Mouse (Mus musculus): ENCODE measurements around the gene Yes1. TPM values are rescaled to one million over a fixed set of nuclear protein-coding genes. Genes with fewer than 3 reads are reported as not detected.
"Not testable (repeated sequence)": the region's sequence is repeated elsewhere in the genome, so short reads cannot be mapped to it uniquely, and the experiment has no call there.

The Yes1 gene
- polyA plus RNA-seq, 1 experiment from 2014 or later = 39.1 TPM

- WGBS = 85% methylated on average over 8 of the region's 8 CpGs
- Histone ChIP-seq H3K27ac (no peak overlapping the region), H3K9me3 (replicated peaks) (no peaks in the 10 kb centered on the region), H3K4me1 (no peaks in the 10 kb centered on the region), H3K36me3 (0 out of 2 replicates have a peak, but pooled peaks cover 6% of the 10 kb centered on the region), H3K9ac (no peak overlapping the region), H3K4me2 (no peak overlapping the region), H3K27me3 (no peaks in the 10 kb centered on the region), H3K4me3 (replicated peaks) (no peak overlapping the region)
- no peak for ATAC-seq (replicated peaks; ENCODE audit: low FRiP score)
Observed at GRCm38 (mm10) chr5:32728851-32729250, 117.9 kb downstream of the Yes1 start.

- H3K9me3 ChIP-seq (replicated peaks); H3K4me3 ChIP-seq (replicated peaks); H3K27me3 ChIP-seq; H3K9ac ChIP-seq; H3K27ac ChIP-seq; H3K4me1 ChIP-seq; H3K4me2 ChIP-seq; ATAC-seq (replicated peaks; ENCODE audit: low FRiP score): not testable (repeated sequence)
- peaks cover 44% of the 10 kb centered on the region for H3K36me3 ChIP-seq
- WGBS = 94% methylated on average over 6 of the region's 6 CpGs
Observed at GRCm38 (mm10) chr5:32733892-32734291, 122.9 kb downstream of the Yes1 start.

- H3K27ac ChIP-seq = no peak overlapping the region
- no peak overlapping the region for H3K9ac ChIP-seq
- ATAC-seq (replicated peaks; ENCODE audit: low FRiP score) = no peak
- no peak overlapping the region for H3K4me3 ChIP-seq (replicated peaks)
- 75% methylated on average over 6 of the region's 6 CpGs for WGBS
- H3K4me1 ChIP-seq = no peaks in the 10 kb centered on the region
- H3K36me3 ChIP-seq = peaks cover 51% of the 10 kb centered on the region
- no peaks in the 10 kb centered on the region for H3K27me3 ChIP-seq
- no peaks in the 10 kb centered on the region for H3K9me3 ChIP-seq (replicated peaks)
- no peak overlapping the region for H3K4me2 ChIP-seq
Observed at GRCm38 (mm10) chr5:32735779-32736178, 124.8 kb downstream of the Yes1 start.

Other genes with a start within 250 kb of the Yes1 start
- 213 and 221 TPM in 2 replicates for gene Ppp1cb, start 152.3 kb upstream of the Yes1 start, polyA plus RNA-seq (2015; fragmentation: Nextera tagmentation; extraction: Ambion mirVana)
- gene Pisd, start 174.5 kb downstream of the Yes1 start, polyA plus RNA-seq (2015; fragmentation: Nextera tagmentation; extraction: Ambion mirVana) = 76.0 and 82.6 TPM in 2 replicates
- gene Gm20671, start 215.9 kb downstream of the Yes1 start, polyA plus RNA-seq (2015; fragmentation: Nextera tagmentation; extraction: Ambion mirVana) = not detected in 2 replicates
- gene Prr14l, start 243.1 kb downstream of the Yes1 start, polyA plus RNA-seq (2015; fragmentation: Nextera tagmentation; extraction: Ambion mirVana) = 17.7 and 19.5 TPM in 2 replicates

All from kidney, embryonic 15.5 days (tissue).